Comparison of ENCODE assay signal across 11 mouse cellular contexts in the genomic region with DNA sequence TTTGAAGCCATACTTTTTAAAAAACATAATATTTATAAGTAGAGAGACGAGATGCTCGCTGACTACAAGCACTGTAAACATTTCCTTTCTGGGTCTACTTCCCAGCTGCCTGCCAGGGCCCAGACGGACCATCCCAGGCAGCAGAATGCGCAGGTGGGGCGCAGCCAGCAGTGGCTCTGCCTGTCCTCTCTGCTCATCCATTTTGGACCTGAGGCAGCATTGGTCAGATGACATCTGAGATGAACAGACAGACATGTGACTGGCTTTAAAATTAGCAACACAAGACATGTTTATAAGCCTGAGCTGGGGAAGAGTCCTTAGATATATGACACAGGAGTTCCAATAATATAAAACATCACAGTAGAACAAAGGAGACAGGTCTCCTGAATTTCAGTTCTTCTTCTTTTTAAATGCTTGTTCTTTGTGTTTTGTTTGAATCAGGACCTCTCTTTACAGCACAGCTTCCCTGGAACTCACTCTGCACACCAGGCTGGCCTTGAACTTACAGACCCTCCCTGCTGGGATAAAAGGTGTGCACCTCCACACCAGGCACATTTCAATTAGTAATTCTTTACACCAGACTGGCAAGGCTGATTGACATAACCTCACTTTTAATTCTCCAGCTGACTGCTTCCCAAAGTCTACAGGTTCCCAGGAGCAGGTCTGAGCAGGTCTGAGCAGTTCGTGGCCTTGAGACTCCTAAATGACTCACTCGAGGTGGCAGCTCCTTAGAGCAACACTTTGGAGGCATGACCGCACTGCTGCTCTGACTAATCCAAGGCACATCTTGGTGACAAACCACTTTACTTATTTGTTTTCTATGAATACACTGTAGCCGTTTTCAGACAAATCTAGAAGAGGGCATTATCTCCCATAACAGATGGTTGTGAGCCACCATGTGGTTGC. TPM values are rescaled to one million over a fixed set of nuclear protein-coding genes. Genes with fewer than 3 reads are reported as not detected.
DNase-seq lines count a peak whose midpoint lies in the region; ATAC-seq and TF ChIP-seq lines count a peak whose summit lies in the region.
"Had no signal": no experiment of that assay in that cellular context is flagged by ENCODE, and none has a peak within 500 bp of the region (broad histone marks: within the 10 kb centered on the region; RNA-seq: fewer than 3 reads in every experiment).

No protein-coding gene starts in this region.

- H3K36me3 ChIP-seq in midbrain, embryonic 15.5 days (replicated peaks), result 0 out of 2 replicates have a peak, but pooled peaks cover 2% of the 10 kb centered on the region

- CTCF ChIA-PET in Patski (lab: Charles Lee), result interaction anchor here (0.6 kb wide), 1 partner anchor 10 kb away, joined by 3 read pairs; no protein-coding TSS in a partner anchor

- DNase-seq in heart, adult 8-10 months (ENCODE audit: low spot score), result peak; percentile 35
- DNase-seq in heart, postnatal 14 days, result no peak
- DNase-seq in 416B (ENCODE audit: low read depth) (peak; percentile 85), Patski (ENCODE audit: low read depth, low spot score) (peak; percentile 57)
- peak; percentile 70 for DNase-seq in gastrocnemius, postnatal 25 days
- DNase-seq in layer of hippocampus, adult 11-12 months (ENCODE audit: low spot score), result no peak
- DNase-seq: heart, postnatal 4 days; kidney, adult 8-10 months; liver had no signal

- WGBS in midbrain, embryonic 15.5 days, result 86% methylated on average over 9 of the region's 9 CpGs

- no peaks in the 10 kb centered on the region for H3K4me1 ChIP-seq in midbrain, embryonic 15.5 days

- H3K4me2 ChIP-seq in midbrain, embryonic 15.5 days, result no peak overlapping the region

- H3K9me3 ChIP-seq in midbrain, embryonic 15.5 days, result no peaks in the 10 kb centered on the region

- H3K4me3 ChIP-seq in midbrain, embryonic 15.5 days, result no peak overlapping the region

- H3K27ac ChIP-seq in midbrain, embryonic 15.5 days, result no peak overlapping the region

- intact Hi-C loops in heart, postnatal 14 days (cut with DNase I), result no loop called here

- in situ Hi-C loops in Patski (cut with MboI; ENCODE audit: low pct_unique_long_range_greater_than_20kb), result no loop called here

- POLR2A ChIA-PET in Patski (lab: Charles Lee), result interaction anchor here (0.6 kb wide), 1 partner anchor 626 kb away, joined by 4 read pairs; no protein-coding TSS in a partner anchor

- no peak overlapping the region for H3K9ac ChIP-seq in midbrain, embryonic 15.5 days

- peak; percentile 84 for ATAC-seq in Patski
- ATAC-seq in midbrain, embryonic 15.5 days (replicated peaks), result no peak

- no peaks in the 10 kb centered on the region for H3K27me3 ChIP-seq in Patski
- no peaks in the 10 kb centered on the region for H3K27me3 ChIP-seq in midbrain, embryonic 15.5 days (replicated peaks)

- no peak for TF ChIP-seq CTCF in Patski (IDR thresholded peaks at IDR 0.05)

RNA-seq across cellular contexts. Expression of a gene that starts 12.2 kb away (rescaled TPM):
- total RNA-seq in heart, adult 8-10 months (2022), result 100 to 1,000 TPM; 219 to 237 (median 230) TPM
- total RNA-seq in heart, postnatal 14 days (2021), result 100 to 1,000 TPM; 181 to 186 TPM
- 79.8 TPM for polyA plus RNA-seq in Patski (2021)
- total RNA-seq in gastrocnemius, postnatal 25 days (2021), result 100 to 1,000 TPM; 131 to 163 TPM
- 83.7 and 84.1 TPM in 2 replicates for polyA plus RNA-seq in midbrain, embryonic 15.5 days (2015; fragmentation: Nextera tagmentation; extraction: Ambion mirVana)

RNA-seq across cellular contexts. Expression of a gene that starts 57.8 kb away (rescaled TPM):
- 1 to 10 TPM; 4.4 to 6.8 (median 5.3) TPM for total RNA-seq in heart, adult 8-10 months (2022)
- total RNA-seq in heart, postnatal 14 days (2021), result 1 to 10 TPM; 4.4 to 4.6 TPM
- polyA plus RNA-seq in Patski (2021), result 17.5 TPM
- total RNA-seq in gastrocnemius, postnatal 25 days (2021), result 1 to 10 TPM; 6.0 to 6.3 TPM
- 35.5 and 39.0 TPM in 2 replicates for polyA plus RNA-seq in midbrain, embryonic 15.5 days (2015; fragmentation: Nextera tagmentation; extraction: Ambion mirVana)
- total RNA-seq: monocyte, adult 5-6 weeks had no signal

Comparison
In these comparisons a context has a peak if more than half of its experiments do, and no peak if none do; other contexts are left out.
1. DNase-seq: peak in heart, adult 8-10 months (single experiment), 416B (single experiment), Patski (single experiment) and gastrocnemius, postnatal 25 days (single experiment); none in heart, postnatal 14 days (0 of 2) and layer of hippocampus, adult 11-12 months (single experiment).